Mouse (Mus musculus): ENCODE results near the gene Zfp746.

DNA sequence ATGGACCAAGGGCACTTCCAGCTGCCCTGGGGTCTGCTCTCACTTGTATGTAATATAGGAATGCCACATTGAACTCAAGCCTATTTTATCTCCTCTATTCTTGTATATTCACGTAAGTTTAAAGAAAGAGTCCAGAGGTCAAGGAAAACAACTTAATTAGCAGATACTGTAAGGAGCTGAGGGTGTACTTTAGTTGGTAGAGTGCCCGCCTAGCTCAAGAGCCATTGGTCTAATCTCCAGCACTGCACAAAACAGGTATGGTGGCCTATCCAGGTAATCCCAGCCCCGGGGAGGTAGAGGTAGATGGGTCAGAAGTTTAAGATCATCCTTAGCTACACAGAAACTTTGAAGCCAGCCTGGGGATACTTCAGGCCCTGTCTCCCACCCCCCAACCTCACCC, 18.9 kb downstream of the Zfp746 start:
- TF ChIP-seq POLR2A (IDR thresholded peaks at IDR 0.05; ENCODE audit: control insufficient read depth, low read depth, low read length) (no peak), CTCF (IDR thresholded peaks at IDR 0.05; ENCODE audit: control insufficient read depth, insufficient read depth, insufficient replicate concordance, low read depth, low read length) (no peak)
